Mouse (Mus musculus): Measurements from ENCODE around the gene Slc2a12.

DNA sequence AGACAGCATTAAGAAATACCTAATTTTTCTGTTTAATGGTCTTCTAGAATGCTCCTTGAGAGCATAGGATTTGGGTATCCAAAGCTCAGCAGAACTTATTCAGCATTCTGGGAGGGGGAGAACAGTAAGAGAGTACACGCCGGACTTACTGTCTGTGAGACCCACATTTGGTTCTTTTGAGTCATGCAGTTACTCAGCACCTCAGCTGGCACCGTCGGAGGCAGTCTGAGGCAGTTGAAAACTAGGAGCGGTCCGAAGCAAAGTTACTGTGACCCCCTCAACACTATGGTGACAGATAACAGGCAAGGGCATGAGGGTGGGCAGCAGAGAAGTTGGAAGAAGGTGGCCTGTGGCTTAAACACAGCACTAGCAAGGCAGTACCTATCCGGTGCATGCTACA, 52.1 kb downstream of the Slc2a12 start:
- TF ChIP-seq CTCF (IDR thresholded peaks at IDR 0.05; ENCODE audit: borderline replicate concordance, extremely low read depth, insufficient read depth, insufficient read length): no peak
- no peak for TF ChIP-seq POLR2A (IDR thresholded peaks at IDR 0.05; ENCODE audit: borderline replicate concordance, extremely low read depth, insufficient read depth, insufficient read length, poor library complexity, severe bottlenecking)

All from brain, embryonic 14.5 days (tissue).